Mouse (Mus musculus): ENCODE measurements around the gene Rnf41. TPM values are rescaled to one million over a fixed set of nuclear protein-coding genes. Genes with fewer than 3 reads are reported as not detected.

Rnf41 gene
- polyA plus RNA-seq, 1 experiment from 2014 or later = 34.9 TPM

GRCm38 (mm10) chr10:128412558-128412957 is 1.1 kb downstream of the Rnf41 start:
- H3K4me1 ChIP-seq (replicated peaks; ENCODE audit: insufficient read depth, low read length) = peaks cover 15% of the 10 kb centered on the region
- peak overlapping the region; percentile 86 for H3K4me2 ChIP-seq (ENCODE audit: low read length)
- no peaks in the 10 kb centered on the region for H3K9me3 ChIP-seq (replicated peaks; ENCODE audit: low read length)
- peak overlapping the region; percentile 80 for H3K4me3 ChIP-seq (replicated peaks; ENCODE audit: low read depth, low read length)
- no peaks in the 10 kb centered on the region for H3K27me3 ChIP-seq (ENCODE audit: insufficient read depth, low read length)
- DNase-seq (ENCODE audit: low spot score) (no peak), ATAC-seq (replicated peaks; ENCODE audit: low FRiP score, low read depth) (no peak)
- no peak for TF ChIP-seq CTCF (IDR thresholded peaks at IDR 0.05; ENCODE audit: low read depth)
- 25% methylated on average over 1 of the region's 1 CpGs for WGBS
- H3K27ac ChIP-seq = peak overlapping the region; percentile 95; the same call in 1 of the 2 replicates
- peaks cover 16% of the 10 kb centered on the region; the same call in 1 of the 2 replicates for H3K36me3 ChIP-seq (ENCODE audit: insufficient read depth, low read length)
- H3K9ac ChIP-seq (ENCODE audit: low read depth, low read length) = peak overlapping the region; percentile 82; the same call in 1 of the 2 replicates

GRCm38 (mm10) chr10:128413076-128413475 is 1.6 kb downstream of the Rnf41 start:
- Histone ChIP-seq H3K27ac (no peak overlapping the region), H3K9ac (ENCODE audit: low read depth, low read length) (no peak overlapping the region), H3K27me3 (ENCODE audit: insufficient read depth, low read length) (no peaks in the 10 kb centered on the region), H3K4me3 (replicated peaks; ENCODE audit: low read depth, low read length) (no peak overlapping the region), H3K36me3 (ENCODE audit: insufficient read depth, low read length) (peaks cover 20% of the 10 kb centered on the region; the same call in 1 of the 2 replicates), H3K4me1 (replicated peaks; ENCODE audit: insufficient read depth, low read length) (peaks cover 15% of the 10 kb centered on the region), H3K9me3 (replicated peaks; ENCODE audit: low read length) (no peaks in the 10 kb centered on the region), H3K4me2 (ENCODE audit: low read length) (peak overlapping the region; percentile 86; the same call in 1 of the 2 replicates)
- ATAC-seq (replicated peaks; ENCODE audit: low FRiP score, low read depth) (no peak), DNase-seq (ENCODE audit: low spot score) (no peak)
- TF ChIP-seq CTCF (IDR thresholded peaks at IDR 0.05; ENCODE audit: low read depth) = no peak
- 35% methylated on average over 1 of the region's 1 CpGs for WGBS

- no peak overlapping the region for H3K4me3 ChIP-seq (replicated peaks; ENCODE audit: low read depth, low read length)
- H3K4me1 ChIP-seq (replicated peaks; ENCODE audit: insufficient read depth, low read length) = peaks cover 11% of the 10 kb centered on the region
Observed at GRCm38 (mm10) chr10:128414848-128415247, 3.4 kb downstream of the Rnf41 start.

GRCm38 (mm10) chr10:128422426-128422825 is 11.0 kb downstream of the Rnf41 start:
- WGBS = 62% methylated on average over 5 of the region's 5 CpGs
- no peak for DNase-seq (ENCODE audit: low spot score)
- H3K27ac ChIP-seq = no peak overlapping the region
- TF ChIP-seq CTCF (IDR thresholded peaks at IDR 0.05; ENCODE audit: low read depth) = no peak
- H3K4me3 ChIP-seq (replicated peaks; ENCODE audit: low read depth, low read length) = no peak overlapping the region
- H3K36me3 ChIP-seq (ENCODE audit: insufficient read depth, low read length) = peaks cover 25% of the 10 kb centered on the region
- H3K4me2 ChIP-seq (ENCODE audit: low read length) = no peak overlapping the region
- no peak for ATAC-seq (replicated peaks; ENCODE audit: low FRiP score, low read depth)
- no peaks in the 10 kb centered on the region for H3K4me1 ChIP-seq (replicated peaks; ENCODE audit: insufficient read depth, low read length)
- H3K27me3 ChIP-seq (ENCODE audit: insufficient read depth, low read length) = no peaks in the 10 kb centered on the region
- H3K9me3 ChIP-seq (replicated peaks; ENCODE audit: low read length) = no peaks in the 10 kb centered on the region
- H3K9ac ChIP-seq (ENCODE audit: low read depth, low read length) = no peak overlapping the region

More at GRCm38 (mm10) chr10:128414848-128415247, 3.4 kb downstream of the Rnf41 start:
- ATAC-seq (replicated peaks; ENCODE audit: low FRiP score, low read depth) (no peak), DNase-seq (ENCODE audit: low spot score) (no peak)
- no peak overlapping the region for H3K4me2 ChIP-seq (ENCODE audit: low read length)
- WGBS = 89% methylated on average over 5 of the region's 5 CpGs
- H3K27me3 ChIP-seq (ENCODE audit: insufficient read depth, low read length) = no peaks in the 10 kb centered on the region
- H3K27ac ChIP-seq = no peak overlapping the region
- no peak for TF ChIP-seq CTCF (IDR thresholded peaks at IDR 0.05; ENCODE audit: low read depth)
- no peak overlapping the region for H3K9ac ChIP-seq (ENCODE audit: low read depth, low read length)
- no peaks in the 10 kb centered on the region for H3K9me3 ChIP-seq (replicated peaks; ENCODE audit: low read length)
- H3K36me3 ChIP-seq (ENCODE audit: insufficient read depth, low read length) = peaks cover 28% of the 10 kb centered on the region; the same call in 1 of the 2 replicates

GRCm38 (mm10) chr10:128424604-128425003 is 13.1 kb downstream of the Rnf41 start:
- Histone ChIP-seq H3K9ac (ENCODE audit: low read depth, low read length) (no peak overlapping the region), H3K27ac (peak overlapping the region; percentile 70), H3K36me3 (ENCODE audit: insufficient read depth, low read length) (peaks cover 30% of the 10 kb centered on the region), H3K4me2 (ENCODE audit: low read length) (no peak overlapping the region), H3K9me3 (replicated peaks; ENCODE audit: low read length) (no peaks in the 10 kb centered on the region), H3K4me3 (replicated peaks; ENCODE audit: low read depth, low read length) (no peak overlapping the region), H3K27me3 (ENCODE audit: insufficient read depth, low read length) (no peaks in the 10 kb centered on the region), H3K4me1 (replicated peaks; ENCODE audit: insufficient read depth, low read length) (no peaks in the 10 kb centered on the region)
- DNase-seq (ENCODE audit: low spot score) = peak; percentile 91
- 8% methylated on average over 7 of the region's 7 CpGs for WGBS
- TF ChIP-seq CTCF (IDR thresholded peaks at IDR 0.05; ENCODE audit: low read depth) = no peak
- ATAC-seq (replicated peaks; ENCODE audit: low FRiP score, low read depth) = peak; percentile 79

GRCm38 (mm10) chr10:128425260-128425659 is 13.8 kb downstream of the Rnf41 start:
- Histone ChIP-seq H3K9ac (ENCODE audit: low read depth, low read length) (no peak overlapping the region), H3K27me3 (ENCODE audit: insufficient read depth, low read length) (no peaks in the 10 kb centered on the region), H3K36me3 (ENCODE audit: insufficient read depth, low read length) (peaks cover 35% of the 10 kb centered on the region), H3K27ac (peak overlapping the region; percentile 70), H3K4me3 (replicated peaks; ENCODE audit: low read depth, low read length) (no peak overlapping the region), H3K4me1 (replicated peaks; ENCODE audit: insufficient read depth, low read length) (no peaks in the 10 kb centered on the region), H3K4me2 (ENCODE audit: low read length) (no peak overlapping the region), H3K9me3 (replicated peaks; ENCODE audit: low read length) (no peaks in the 10 kb centered on the region)
- no peak for DNase-seq (ENCODE audit: low spot score)
- WGBS = 56% methylated on average over 3 of the region's 3 CpGs
- no peak for TF ChIP-seq CTCF (IDR thresholded peaks at IDR 0.05; ENCODE audit: low read depth)
- ATAC-seq (replicated peaks; ENCODE audit: low FRiP score, low read depth) = no peak

GRCm38 (mm10) chr10:128429052-128429451 is 17.6 kb downstream of the Rnf41 start:
- Histone ChIP-seq H3K27me3 (ENCODE audit: insufficient read depth, low read length) (no peaks in the 10 kb centered on the region), H3K4me3 (replicated peaks; ENCODE audit: low read depth, low read length) (no peak overlapping the region), H3K27ac (no peak overlapping the region), H3K36me3 (ENCODE audit: insufficient read depth, low read length) (peaks cover 23% of the 10 kb centered on the region), H3K9me3 (replicated peaks; ENCODE audit: low read length) (no peaks in the 10 kb centered on the region), H3K9ac (ENCODE audit: low read depth, low read length) (no peak overlapping the region), H3K4me1 (replicated peaks; ENCODE audit: insufficient read depth, low read length) (no peaks in the 10 kb centered on the region), H3K4me2 (ENCODE audit: low read length) (no peak overlapping the region)
- ATAC-seq (replicated peaks; ENCODE audit: low FRiP score, low read depth) = no peak
- no peak for TF ChIP-seq CTCF (IDR thresholded peaks at IDR 0.05; ENCODE audit: low read depth)
- 82% methylated on average over 5 of the region's 5 CpGs for WGBS
- DNase-seq (ENCODE audit: low spot score) = no peak
